Mouse (Mus musculus) CH12.LX (cell line): ENCODE results near the gene BC067074. TPM values are rescaled to one million over a fixed set of nuclear protein-coding genes. Genes with fewer than 3 reads are reported as not detected.

Source experiments
- DNase-seq: peaks from one replicate; pipeline ENCODE4 v3.0.0-alpha.2; 2013; ENCODE audit errors: extremely low read depth
- H3K27ac ChIP-seq: 2 replicates; pipeline ENCODE4 v1.5.1; 2012; ENCODE audit warnings: low read depth, mild to moderate bottlenecking, control low read depth, moderate library complexity; ENCODE audit not compliant: insufficient read depth
- H3K27me3 ChIP-seq: replicated peaks from 2 replicates; pipeline ENCODE3; 2012; ENCODE audit warnings: inconsistent platforms
- H3K36me3 ChIP-seq, 2 experiments: replicated peaks in 1 of 2; 2 replicates each; pipeline versions ENCODE3 to v1.6.1; 2012; ENCODE audit warnings: inconsistent platforms in 1 of 2, low read length in 1 of 2, mild to moderate bottlenecking in 1 of 2, mixed read lengths in 1 of 2, moderate library complexity in 1 of 2; ENCODE audit not compliant: control insufficient read depth in 1 of 2, insufficient read depth in 1 of 2
- H3K4me1 ChIP-seq, 2 experiments: 2 replicates each; pipeline ENCODE4 v1.6.1; 2012; ENCODE audit warnings: inconsistent platforms in 1 of 2, moderate library complexity in 1 of 2; ENCODE audit not compliant: insufficient read depth in 2 of 2, control insufficient read depth in 1 of 2
- H3K4me2 ChIP-seq: 2 replicates; pipeline ENCODE4 v1.6.1; 2012; ENCODE audit warnings: low read depth, mild to moderate bottlenecking, control low read depth; ENCODE audit not compliant: poor library complexity, insufficient read depth, severe bottlenecking
- H3K4me3 ChIP-seq, 3 experiments: fragments of 150-350 bp in 1 of 3; sonication (generic) in 1 of 3; replicated peaks in 1 of 3; 2 replicates each; pipeline versions ENCODE3 to v1.5.1; 2011 to 2012; ENCODE audit warnings: low read depth in 2 of 3, low read length in 2 of 3, mild to moderate bottlenecking in 2 of 3, moderate library complexity in 2 of 3, control low read depth in 1 of 3, improper control_type of control experiment in 1 of 3, inconsistent platforms in 1 of 3, mixed read lengths in 1 of 3; ENCODE audit not compliant: poor library complexity in 1 of 3
- H3K79me2 ChIP-seq: replicated peaks from 2 replicates; pipeline ENCODE4 v1.6.1; 2012; ENCODE audit warnings: mild to moderate bottlenecking, moderate library complexity; ENCODE audit not compliant: control insufficient read depth, poor library complexity, insufficient read depth, severe bottlenecking; ENCODE audit errors: extremely low read depth
- H3K9ac ChIP-seq: 2 replicates; pipeline ENCODE4 v1.6.1; 2012; ENCODE audit warnings: low read depth, mild to moderate bottlenecking, control low read depth, moderate library complexity; ENCODE audit not compliant: insufficient read depth
- H3K9me3 ChIP-seq: replicated peaks from 2 replicates; pipeline ENCODE3; 2012; ENCODE audit warnings: low read length, inconsistent platforms, mixed read lengths
- BHLHE40 ChIP-seq: IDR thresholded peaks from 2 replicates; pipeline ENCODE4 v1.6.1; 2011; ENCODE audit warnings: mild to moderate bottlenecking, low read depth, low read length, improper control_type of control experiment
- CTCF ChIP-seq, 2 experiments: IDR thresholded peaks in 1 of 2; conservative IDR thresholded peaks in 1 of 2; 2 replicates each; pipeline ENCODE4 v1.5.1; 2011 to 2012; ENCODE audit warnings: low read depth in 2 of 2, low read length in 2 of 2, improper control_type of control experiment in 1 of 2, inconsistent platforms in 1 of 2, mild to moderate bottlenecking in 1 of 2, moderate library complexity in 1 of 2
- E2F4 ChIP-seq: IDR thresholded peaks from 2 replicates; pipeline ENCODE4 v1.6.1; 2011; ENCODE audit warnings: low read depth, low read length, improper control_type of control experiment; ENCODE audit not compliant: insufficient replicate concordance
- IRF4 ChIP-seq: IDR thresholded peaks from 2 replicates; pipeline ENCODE4 v1.6.1; 2014; ENCODE audit warnings: low read depth, mild to moderate bottlenecking, inconsistent platforms, low read length, improper control_type of control experiment
- MAFK ChIP-seq: IDR thresholded peaks from 2 replicates; pipeline ENCODE4 v1.6.1; 2011; ENCODE audit warnings: low read length, improper control_type of control experiment; ENCODE audit not compliant: insufficient replicate concordance
- MAX ChIP-seq: IDR thresholded peaks from 2 replicates; pipeline ENCODE4 v1.6.1; 2011; ENCODE audit warnings: low read length, improper control_type of control experiment
- MYC ChIP-seq: IDR thresholded peaks from 2 replicates; pipeline ENCODE4 v1.6.1; 2011; ENCODE audit warnings: low read depth, mild to moderate bottlenecking, improper control_type of control experiment, low read length
- POLR2A ChIP-seq: IDR thresholded peaks from 2 replicates; pipeline ENCODE4 v1.6.1; 2011; ENCODE audit warnings: low read depth, mild to moderate bottlenecking, improper control_type of control experiment, low read length
- RAD21 ChIP-seq: IDR thresholded peaks from 2 replicates; pipeline ENCODE4 v1.6.1; 2011; ENCODE audit warnings: low read depth, mild to moderate bottlenecking, low read length, improper control_type of control experiment, moderate library complexity
- SMC3 ChIP-seq: IDR thresholded peaks from 2 replicates; pipeline ENCODE4 v1.6.1; 2011; ENCODE audit warnings: low read depth, low read length, improper control_type of control experiment
- TCF12 ChIP-seq: IDR thresholded peaks from 2 replicates; pipeline ENCODE4 v1.6.1; 2014; ENCODE audit warnings: low read depth, mild to moderate bottlenecking, inconsistent platforms, low read length, improper control_type of control experiment
- ZC3H11A ChIP-seq: IDR thresholded peaks from 2 replicates; pipeline ENCODE4 v1.6.1; 2012; ENCODE audit warnings: low read depth, mild to moderate bottlenecking, inconsistent platforms, low read length, improper control_type of control experiment
- dilution Hi-C: fragments of 300-500 bp; cut with MboI; formaldehyde crosslinking; loops from 2 replicates; pipeline ENCODE4 v1.14.3; 2020; ENCODE audit warnings: low sequenced_read_pairs; ENCODE audit not compliant: extremely low pct_unique_long_range_greater_than_20kb, extremely low pct_ligation_motif_present
- in situ Hi-C: fragments of 300-500 bp; cut with MboI; formaldehyde crosslinking; loops from 3 replicates; pipeline ENCODE4 v1.14.3; 2019; ENCODE audit warnings: low sequenced_read_pairs, low pct_ligation_motif_present, low pct_unique_long_range_greater_than_20kb, mixed read lengths
- polyA plus RNA-seq: library from polyadenylated mRNA; unstranded; fragments of >175 nt; gene quantifications from 2 replicates; pipeline ENCODE4 v1.2.1, GENCODE M21; 2012; ENCODE audit warnings: low read depth; ENCODE audit not compliant: insufficient read length
- total RNA-seq, 2 experiments: library from RNA; depleted of rRNA; stranded (reverse); fragments of 300-350 nt in 1 of 2; fragments of >200 nt in 1 of 2; gene quantifications; 2 replicates each; pipeline ENCODE4 v1.2.3; 2012 to 2014

Gene BC067074
- total and polyA plus RNA-seq, 3 experiments, result 0.93 TPM; not detected in 2

DNA sequence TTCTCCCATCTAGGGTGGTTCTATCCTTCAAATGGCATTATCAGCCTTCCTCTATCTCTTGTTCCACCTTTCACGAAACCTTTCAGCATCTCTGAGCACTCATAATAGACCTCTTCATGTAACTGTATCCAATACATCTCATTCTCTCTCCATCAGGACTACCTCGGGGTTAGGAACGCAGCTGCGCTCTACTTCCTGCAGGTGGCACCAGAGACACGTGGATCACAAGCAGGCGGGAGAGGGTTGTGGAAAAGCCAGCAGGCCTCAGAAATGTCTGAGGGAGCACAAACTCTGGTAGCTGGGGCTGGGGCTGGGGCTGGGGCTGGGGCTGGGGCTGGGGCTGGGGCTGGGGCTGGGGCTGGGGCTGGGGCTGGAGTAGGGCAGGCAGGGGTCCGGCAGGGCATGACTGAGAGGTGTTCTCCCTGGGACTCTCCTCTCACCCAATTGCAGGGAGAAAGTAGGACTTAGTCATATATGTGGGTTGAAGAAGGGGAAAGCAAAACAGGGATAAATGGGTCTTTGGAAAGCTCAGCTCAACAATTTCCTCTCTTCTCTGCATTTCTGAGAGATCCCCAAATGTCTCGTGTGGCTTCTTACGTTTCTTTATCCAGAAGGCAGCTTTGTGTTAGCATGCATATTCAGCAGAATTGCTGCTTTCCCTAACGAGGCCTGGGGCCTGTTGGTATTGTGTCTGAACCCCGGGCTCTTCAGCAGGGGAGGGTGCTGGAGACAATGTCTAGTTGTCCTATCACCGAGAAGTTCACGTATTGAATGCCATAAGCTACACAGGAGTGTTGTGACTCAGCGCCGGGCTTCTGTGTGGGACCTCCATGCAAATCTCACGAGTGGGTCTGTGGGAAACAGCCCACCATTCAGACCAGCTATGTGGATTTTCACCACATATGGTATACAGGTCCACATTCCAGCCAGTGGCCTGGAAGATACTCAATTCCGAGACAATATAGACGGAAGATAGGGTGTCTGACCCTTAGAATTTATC is 22.9 kb upstream of the BC067074 start:
- in situ Hi-C loops, result loop anchor here (10.0 kb wide), 1 partner anchor 225 kb away; the partner anchor contains the start of gene Gpx8
- Histone ChIP-seq H3K4me2 (no peak overlapping the region), H3K27me3 (no peaks in the 10 kb centered on the region), H3K79me2 (no peaks in the 10 kb centered on the region), H3K9me3 (no peaks in the 10 kb centered on the region), H3K9ac (no peak overlapping the region), H3K36me3 (no peaks in the 10 kb centered on the region), H3K4me1 (peaks cover 0 to 10% of the 10 kb centered on the region in 2 experiments; a peak in 2 of 4 replicates), H3K27ac (no peak overlapping the region), H3K4me3 (no peak overlapping the region)
- DNase-seq, result peak; percentile 80
- dilution Hi-C loops, result no loop called here
- TF ChIP-seq TCF12 (no peak), MAFK (peak; percentile 49; the same call in 1 of the 2 replicates), MYC (peak; percentile 31; the same call in 1 of the 2 replicates), RAD21 (peak; percentile 88), E2F4 (no peak), MAX (peak; percentile 83), SMC3 (peak; percentile 82), CTCF (conservative IDR thresholded peaks at IDR 0.05 in 1 of 2, IDR thresholded peaks at IDR 0.05 in 1 of 2; ENCODE audit: low read depth in 2 of 2, low read length in 2 of 2) (peak; percentile 59 to 90), BHLHE40 (no peak), ZC3H11A (0 out of 2 replicates have a peak, but pooled peaks have one; percentile 16)

DNA sequence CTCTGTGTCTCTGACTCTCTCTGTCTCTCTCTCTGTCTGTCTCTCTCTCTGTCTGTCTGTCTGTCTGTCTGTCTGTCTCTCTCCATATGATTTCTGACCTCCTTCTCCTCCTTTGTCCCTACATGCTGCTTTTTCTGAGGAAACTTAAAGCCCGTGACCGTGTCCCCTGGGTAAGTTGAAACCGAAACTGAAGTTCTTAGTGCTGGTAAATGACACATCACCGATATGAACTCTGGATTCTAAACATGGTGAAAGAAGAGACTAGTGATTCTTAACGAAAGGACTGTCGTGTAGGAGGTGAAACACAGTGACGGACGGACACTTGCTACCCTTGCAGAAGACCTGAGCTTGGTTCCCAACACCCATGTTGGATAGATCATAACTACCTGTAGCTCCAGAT is 21.8 kb upstream of the BC067074 start:
- H3K27ac ChIP-seq, result no peak overlapping the region
- no peaks in the 10 kb centered on the region for H3K9me3 ChIP-seq
- peak overlapping the region; percentile 18; the same call in 1 of the 2 replicates for H3K9ac ChIP-seq
- H3K27me3 ChIP-seq, result no peaks in the 10 kb centered on the region
- no peaks in the 10 kb centered on the region for H3K36me3 ChIP-seq
- H3K4me2 ChIP-seq, result peak overlapping the region; percentile 89
- no peak overlapping the region for H3K4me3 ChIP-seq
- dilution Hi-C loops, result no loop called here
- H3K4me1 ChIP-seq, result peaks cover 0 to 10% of the 10 kb centered on the region in 2 experiments; a peak in 2 of 4 replicates
- in situ Hi-C loops, result no loop called here
- peak; percentile 28 for DNase-seq
- no peaks in the 10 kb centered on the region for H3K79me2 ChIP-seq
- TF ChIP-seq BHLHE40 (peak; percentile 30; the same call in 1 of the 2 replicates), POLR2A (no peak), IRF4 (peak; percentile 35; the same call in 1 of the 2 replicates)
